ENCODE assay signal across 12 mouse cellular contexts in the genomic region with DNA sequence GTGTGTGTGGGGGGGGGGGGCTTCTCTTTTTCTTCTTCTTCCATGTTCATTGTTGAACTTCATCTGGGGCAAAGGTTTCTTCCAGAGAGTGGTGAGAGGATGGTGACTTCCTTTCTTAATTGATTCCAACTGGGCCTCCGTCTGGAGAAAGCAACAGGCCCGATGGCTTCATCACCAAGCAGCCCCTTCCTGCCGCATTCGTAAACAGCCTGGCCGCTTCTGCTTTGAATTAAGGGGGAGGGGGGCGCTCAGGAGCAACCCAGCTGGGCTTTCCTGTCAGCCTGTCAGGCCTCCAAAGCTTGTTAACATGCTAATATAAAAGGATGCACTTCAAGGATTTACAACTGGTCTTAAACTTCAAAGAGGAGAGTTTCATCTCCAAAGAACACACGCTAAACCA.
DNase-seq lines count a peak whose midpoint lies in the region; ATAC-seq and TF ChIP-seq lines count a peak whose summit lies in the region.
"Had no signal": no experiment of that assay in that cellular context is flagged by ENCODE, and none has a peak within 500 bp of the region (broad histone marks: within the 10 kb centered on the region; RNA-seq: fewer than 3 reads in every experiment).

No protein-coding gene starts in this region.

- H3K4me1 ChIP-seq in hindbrain, embryonic 11.5 days (replicated peaks; ENCODE audit: control insufficient read depth, insufficient read depth, low read length), result peaks cover 2% of the 10 kb centered on the region; the same call in 1 of the 2 replicates
- peaks cover 19% of the 10 kb centered on the region for H3K4me1 ChIP-seq in hindbrain, embryonic 12.5 days
- peaks cover 18% of the 10 kb centered on the region for H3K4me1 ChIP-seq in testis, adult 2 months (ENCODE audit: control insufficient read depth, insufficient read depth, low read length)
- H3K4me1 ChIP-seq: liver, embryonic 12.5 days had no signal

- TF ChIP-seq CTCF in testis, adult 2 months (IDR thresholded peaks at IDR 0.05; ENCODE audit: control insufficient read depth, insufficient read depth, insufficient replicate concordance, low read depth, low read length), result no peak

- TF ChIP-seq POLR2A in testis, adult 2 months (IDR thresholded peaks at IDR 0.05; ENCODE audit: control insufficient read depth, low read depth, low read length), result no peak

- ATAC-seq in hindbrain, embryonic 11.5 days (ENCODE audit: low FRiP score), result no peak
- ATAC-seq in hindbrain, embryonic 12.5 days (ENCODE audit: low FRiP score), result no peak
- ATAC-seq in monocyte, adult 5-6 weeks (replicated peaks; ENCODE audit: insufficient number of reproducible peaks, low FRiP score, low TSS enrichment, poor library complexity, severe bottlenecking), result no peak
- ATAC-seq: liver, embryonic 12.5 days had no signal

- no peak overlapping the region for H3K4me2 ChIP-seq in hindbrain, embryonic 11.5 days (replicated peaks; ENCODE audit: low read depth, low read length)
- no peak overlapping the region for H3K4me2 ChIP-seq in hindbrain, embryonic 12.5 days (replicated peaks)

- H3K9ac ChIP-seq in hindbrain, embryonic 11.5 days (ENCODE audit: low read depth, low read length), result no peak overlapping the region
- no peak overlapping the region for H3K9ac ChIP-seq in hindbrain, embryonic 12.5 days
- H3K9ac ChIP-seq: liver, embryonic 12.5 days had no signal

- no peak overlapping the region for H3K4me3 ChIP-seq in hindbrain, embryonic 11.5 days (ENCODE audit: low read depth, low read length)
- no peak overlapping the region for H3K4me3 ChIP-seq in hindbrain, embryonic 12.5 days
- peak overlapping the region; percentile 67 for H3K4me3 ChIP-seq in testis, adult 2 months (ENCODE audit: control insufficient read depth, low read depth, low read length)
- H3K4me3 ChIP-seq: liver, embryonic 12.5 days had no signal

- WGBS in hindbrain, embryonic 11.5 days, result 2% methylated on average over 7 of the region's 7 CpGs
- WGBS in hindbrain, embryonic 12.5 days, result under 1% methylated on average over 7 of the region's 7 CpGs

- H3K27ac ChIP-seq in hindbrain, embryonic 11.5 days (ENCODE audit: low read depth, low read length), result no peak overlapping the region
- H3K27ac ChIP-seq in hindbrain, embryonic 12.5 days, result no peak overlapping the region
- no peak overlapping the region for H3K27ac ChIP-seq in testis, adult 2 months (ENCODE audit: control insufficient read depth, insufficient read depth, low read depth, low read length)
- H3K27ac ChIP-seq: liver, embryonic 12.5 days had no signal

- no peaks in the 10 kb centered on the region for H3K9me3 ChIP-seq in hindbrain, embryonic 11.5 days (ENCODE audit: control insufficient read depth, low read length)
- no peaks in the 10 kb centered on the region for H3K9me3 ChIP-seq in hindbrain, embryonic 12.5 days (replicated peaks)
- H3K9me3 ChIP-seq: liver, embryonic 12.5 days had no signal

- H3K27me3 ChIP-seq in hindbrain, embryonic 11.5 days (ENCODE audit: control insufficient read depth, insufficient read depth, low read length), result peaks cover 30% of the 10 kb centered on the region
- peaks cover 53% of the 10 kb centered on the region for H3K27me3 ChIP-seq in hindbrain, embryonic 12.5 days
- no peaks in the 10 kb centered on the region for H3K27me3 ChIP-seq in testis, adult 2 months (ENCODE audit: control insufficient read depth, insufficient read depth, low read length)

- no peaks in the 10 kb centered on the region for H3K36me3 ChIP-seq in hindbrain, embryonic 11.5 days (ENCODE audit: control insufficient read depth, insufficient read depth, low read length)
- H3K36me3 ChIP-seq in hindbrain, embryonic 12.5 days, result no peaks in the 10 kb centered on the region
- no peaks in the 10 kb centered on the region for H3K36me3 ChIP-seq in testis, adult 2 months (ENCODE audit: control insufficient read depth, insufficient read depth, low read length)
- H3K36me3 ChIP-seq: liver, embryonic 12.5 days had no signal

- DNase-seq in hindbrain, embryonic 11.5 days (ENCODE audit: low spot score), result peak; percentile 60
- no peak for DNase-seq in testis, postnatal 10 days (ENCODE audit: low spot score)
- peak; percentile 83 for DNase-seq in forelimb bud, embryonic 11.5 days (ENCODE audit: low read depth, low spot score)
- DNase-seq in spleen, postnatal 14 days (ENCODE audit: low spot score in 2 of 2), result no peak
- DNase-seq in right cerebral cortex, postnatal 25 days, result no peak
- DNase-seq: adrenal gland, postnatal 25 days; cerebellum, adult 18-20 months; thymus, postnatal 36 days had no signal

Comparison
In these comparisons a context has a peak if more than half of its experiments do, and no peak if none do; other contexts are left out.
1. DNase-seq: peak in hindbrain, embryonic 11.5 days (single experiment) and forelimb bud, embryonic 11.5 days (single experiment); none in testis, postnatal 10 days (single experiment), spleen, postnatal 14 days (0 of 2) and right cerebral cortex, postnatal 25 days (single experiment).